In genomic region chr16:78198642-78199121, GRCm38 (mm10) we compare ENCODE assay signal across 9 mouse cellular contexts.
DNase-seq lines count a peak whose midpoint lies in the region; ATAC-seq and TF ChIP-seq lines count a peak whose summit lies in the region.
"Had no signal": no experiment of that assay in that cellular context is flagged by ENCODE, and none has a peak within 500 bp of the region (broad histone marks: within the 10 kb centered on the region; RNA-seq: fewer than 3 reads in every experiment).

No protein-coding gene starts in this region.

- H3ac ChIP-seq in C2C12 (ENCODE audit: control insufficient read depth, insufficient read length, low read depth) = no peak overlapping the region

- DNase-seq in adrenal gland, postnatal 25 days = peak; percentile 72
- peak; percentile 39 to 76 for DNase-seq in kidney, postnatal 36 days
- DNase-seq in lung, adult 18-20 months = peak; percentile 72 to 73

- no peaks in the 10 kb centered on the region for H3K27me3 ChIP-seq in C2C12 (ENCODE audit: control insufficient read depth, insufficient read depth, insufficient read length)
- no peaks in the 10 kb centered on the region for H3K27me3 ChIP-seq in embryonic facial prominence, embryonic 15.5 days
- no peaks in the 10 kb centered on the region; the same call in 1 of the 2 replicates for H3K27me3 ChIP-seq in heart, embryonic 13.5 days (replicated peaks)
- H3K27me3 ChIP-seq in neural tube, embryonic 14.5 days (ENCODE audit: control insufficient read depth, insufficient read depth, low read length) = no peaks in the 10 kb centered on the region
- no peaks in the 10 kb centered on the region for H3K27me3 ChIP-seq in testis, adult 2 months (ENCODE audit: control insufficient read depth, insufficient read depth, low read length)
- H3K27me3 ChIP-seq: embryonic facial prominence, embryonic 12.5 days had no signal

- H3K79me2 ChIP-seq in C2C12 (ENCODE audit: control insufficient read depth, insufficient read depth) = no peaks in the 10 kb centered on the region

- ATAC-seq in embryonic facial prominence, embryonic 15.5 days (ENCODE audit: insufficient number of reproducible peaks, low FRiP score, low TSS enrichment, low read depth) = no peak
- ATAC-seq in heart, embryonic 13.5 days (ENCODE audit: extremely low read depth, insufficient number of reproducible peaks, low FRiP score, low TSS enrichment) = no peak
- peak; percentile 70 for ATAC-seq in neural tube, embryonic 14.5 days (ENCODE audit: low read depth)

- TF ChIP-seq POLR2A in testis, adult 2 months (IDR thresholded peaks at IDR 0.05; ENCODE audit: control insufficient read depth, low read depth, low read length) = no peak

- no peaks in the 10 kb centered on the region for H3K79me3 ChIP-seq in C2C12 (ENCODE audit: low read depth)

- no peaks in the 10 kb centered on the region for H3K9me3 ChIP-seq in embryonic facial prominence, embryonic 15.5 days (replicated peaks)
- no peaks in the 10 kb centered on the region for H3K9me3 ChIP-seq in heart, embryonic 13.5 days
- no peaks in the 10 kb centered on the region for H3K9me3 ChIP-seq in neural tube, embryonic 14.5 days (ENCODE audit: control insufficient read depth, low read length)
- H3K9me3 ChIP-seq: embryonic facial prominence, embryonic 12.5 days had no signal

- WGBS in embryonic facial prominence, embryonic 15.5 days = 6% methylated on average over 16 of the region's 16 CpGs
- 4% methylated on average over 16 of the region's 16 CpGs for WGBS in heart, embryonic 13.5 days
- WGBS in neural tube, embryonic 14.5 days = 9% methylated on average over 16 of the region's 16 CpGs

- no peaks in the 10 kb centered on the region for H3K36me3 ChIP-seq in C2C12 (ENCODE audit: control insufficient read depth, insufficient read depth)
- H3K36me3 ChIP-seq in embryonic facial prominence, embryonic 15.5 days = no peaks in the 10 kb centered on the region
- H3K36me3 ChIP-seq in heart, embryonic 13.5 days = no peaks in the 10 kb centered on the region
- no peaks in the 10 kb centered on the region for H3K36me3 ChIP-seq in neural tube, embryonic 14.5 days (ENCODE audit: control insufficient read depth, insufficient read depth, low read length)
- H3K36me3 ChIP-seq in testis, adult 2 months (ENCODE audit: control insufficient read depth, insufficient read depth, low read length) = no peaks in the 10 kb centered on the region
- H3K36me3 ChIP-seq: embryonic facial prominence, embryonic 12.5 days had no signal

- peaks cover 8% of the 10 kb centered on the region; the same call in 1 of the 2 replicates for H3K4me1 ChIP-seq in embryonic facial prominence, embryonic 15.5 days
- peaks cover 7% of the 10 kb centered on the region; the same call in 1 of the 2 replicates for H3K4me1 ChIP-seq in heart, embryonic 13.5 days
- H3K4me1 ChIP-seq in neural tube, embryonic 14.5 days (ENCODE audit: control insufficient read depth, insufficient read depth, low read length) = no peaks in the 10 kb centered on the region
- no peaks in the 10 kb centered on the region; the same call in none of the 2 replicates for H3K4me1 ChIP-seq in testis, adult 2 months (ENCODE audit: control insufficient read depth, insufficient read depth, low read length)

- H3K27ac ChIP-seq in embryonic facial prominence, embryonic 15.5 days (replicated peaks) = no peak overlapping the region
- H3K27ac ChIP-seq in heart, embryonic 13.5 days (replicated peaks) = no peak overlapping the region
- no peak overlapping the region for H3K27ac ChIP-seq in neural tube, embryonic 14.5 days (ENCODE audit: low read depth, low read length)
- no peak overlapping the region for H3K27ac ChIP-seq in testis, adult 2 months (ENCODE audit: control insufficient read depth, insufficient read depth, low read depth, low read length)
- H3K27ac ChIP-seq: embryonic facial prominence, embryonic 12.5 days had no signal

- no peak overlapping the region for H3K9ac ChIP-seq in embryonic facial prominence, embryonic 15.5 days
- peak overlapping the region; percentile 55 for H3K9ac ChIP-seq in heart, embryonic 13.5 days
- no peak overlapping the region for H3K9ac ChIP-seq in neural tube, embryonic 14.5 days (replicated peaks; ENCODE audit: low read depth, low read length)
- H3K9ac ChIP-seq: embryonic facial prominence, embryonic 12.5 days had no signal

- TF ChIP-seq CTCF in C2C12 (IDR thresholded peaks at IDR 0.05; ENCODE audit: control insufficient read depth, insufficient read depth, insufficient read length) = peak; percentile 72
- peak; percentile 93 for TF ChIP-seq CTCF in testis, adult 2 months (IDR thresholded peaks at IDR 0.05; ENCODE audit: control insufficient read depth, insufficient read depth, insufficient replicate concordance, low read depth, low read length)

- H3K4me2 ChIP-seq in embryonic facial prominence, embryonic 15.5 days (replicated peaks) = 0 out of 2 replicates have a peak overlapping the region, but pooled peaks have one; percentile 17
- peak overlapping the region; percentile 54 for H3K4me2 ChIP-seq in heart, embryonic 13.5 days
- H3K4me2 ChIP-seq in neural tube, embryonic 14.5 days (ENCODE audit: low read depth, low read length) = peak overlapping the region; percentile 11; the same call in 1 of the 2 replicates
- H3K4me2 ChIP-seq: embryonic facial prominence, embryonic 12.5 days had no signal

- H3K4me3 ChIP-seq in C2C12 (ENCODE audit: insufficient read depth, poor library complexity, severe bottlenecking) = no peak overlapping the region
- H3K4me3 ChIP-seq in embryonic facial prominence, embryonic 15.5 days (replicated peaks) = no peak overlapping the region
- H3K4me3 ChIP-seq in heart, embryonic 13.5 days = no peak overlapping the region
- H3K4me3 ChIP-seq in neural tube, embryonic 14.5 days (ENCODE audit: low read depth, low read length) = no peak overlapping the region
- H3K4me3 ChIP-seq in testis, adult 2 months (ENCODE audit: control insufficient read depth, low read depth, low read length) = no peak overlapping the region
- H3K4me3 ChIP-seq: embryonic facial prominence, embryonic 12.5 days had no signal

TF ChIP-seq in C2C12, 6 proteins besides CTCF, POLR2A, EP300 and RAD21:
- no peak for TF ChIP-seq FOSL1 (IDR thresholded peaks at IDR 0.05; ENCODE audit: insufficient read depth, low read length, poor library complexity, severe bottlenecking)
- TF ChIP-seq MYOG (IDR thresholded peaks at IDR 0.05; ENCODE audit: control insufficient read depth, extremely low read depth, insufficient read length) = no peak
- no peak for TF ChIP-seq CEBPB (IDR thresholded peaks at IDR 0.05; ENCODE audit: low read depth)
- no peak for TF ChIP-seq MAX (IDR thresholded peaks at IDR 0.05)
- no peak for TF ChIP-seq USF1 (IDR thresholded peaks at IDR 0.05; ENCODE audit: low read depth)
